Mouse (Mus musculus): Measurements from ENCODE around the gene Kcnh1. TPM values are rescaled to one million over a fixed set of nuclear protein-coding genes. Genes with fewer than 3 reads are reported as not detected.

Gene Kcnh1
- polyA plus RNA-seq, 1 experiment from 2014 or later = 1.3 TPM

- 72% methylated on average over 4 of the region's 4 CpGs for WGBS
- no peak overlapping the region for H3K4me3 ChIP-seq (replicated peaks)
- no peak overlapping the region for H3K9ac ChIP-seq
- no peaks in the 10 kb centered on the region for H3K27me3 ChIP-seq
- H3K27ac ChIP-seq = no peak overlapping the region
- no peak overlapping the region for H3K4me2 ChIP-seq
- H3K36me3 ChIP-seq = no peaks in the 10 kb centered on the region
- H3K4me1 ChIP-seq = peaks cover 15% of the 10 kb centered on the region; the same call in 1 of the 2 replicates
- no peak for ATAC-seq (replicated peaks; ENCODE audit: low FRiP score)
- no peaks in the 10 kb centered on the region for H3K9me3 ChIP-seq (replicated peaks)
These were observed 261.1 kb downstream of the Kcnh1 start for GRCm38 (mm10) chr1:192451722-192452121.

- Histone ChIP-seq H3K4me2 (no peak overlapping the region), H3K9ac (no peak overlapping the region), H3K27me3 (no peaks in the 10 kb centered on the region), H3K36me3 (no peaks in the 10 kb centered on the region), H3K27ac (no peak overlapping the region), H3K4me3 (replicated peaks) (no peak overlapping the region), H3K4me1 (peaks cover 15% of the 10 kb centered on the region; the same call in 1 of the 2 replicates), H3K9me3 (replicated peaks) (no peaks in the 10 kb centered on the region)
- 0 out of 2 replicates have a peak, but pooled peaks have one; percentile 33 for ATAC-seq (replicated peaks; ENCODE audit: low FRiP score)
- WGBS = 17% methylated on average over 1 of the region's 1 CpGs
These were observed 263.9 kb downstream of the Kcnh1 start for GRCm38 (mm10) chr1:192454501-192454900.

GRCm38 (mm10) chr1:192454981-192455380 lies 264.4 kb downstream of the Kcnh1 start:
- H3K27ac ChIP-seq = no peak overlapping the region
- 75% methylated on average over 4 of the region's 4 CpGs for WGBS
- H3K27me3 ChIP-seq = no peaks in the 10 kb centered on the region
- no peaks in the 10 kb centered on the region for H3K9me3 ChIP-seq (replicated peaks)
- peaks cover 15% of the 10 kb centered on the region; the same call in 1 of the 2 replicates for H3K4me1 ChIP-seq
- no peak overlapping the region for H3K4me3 ChIP-seq (replicated peaks)
- no peak overlapping the region for H3K4me2 ChIP-seq
- no peaks in the 10 kb centered on the region for H3K36me3 ChIP-seq
- no peak for ATAC-seq (replicated peaks; ENCODE audit: low FRiP score)
- H3K9ac ChIP-seq = no peak overlapping the region

GRCm38 (mm10) chr1:192457037-192457436 lies 266.5 kb downstream of the Kcnh1 start:
- H3K9me3 ChIP-seq (replicated peaks) = no peaks in the 10 kb centered on the region
- H3K4me2 ChIP-seq = no peak overlapping the region
- 67% methylated on average over 3 of the region's 3 CpGs for WGBS
- H3K27ac ChIP-seq = no peak overlapping the region
- H3K36me3 ChIP-seq = no peaks in the 10 kb centered on the region
- peaks cover 15% of the 10 kb centered on the region; the same call in 1 of the 2 replicates for H3K4me1 ChIP-seq
- no peak for ATAC-seq (replicated peaks; ENCODE audit: low FRiP score)
- no peaks in the 10 kb centered on the region for H3K27me3 ChIP-seq
- no peak overlapping the region for H3K9ac ChIP-seq
- H3K4me3 ChIP-seq (replicated peaks) = no peak overlapping the region

GRCm38 (mm10) chr1:192457526-192458206 lies 267.1 kb downstream of the Kcnh1 start:
- 91% methylated on average over 6 of the region's 6 CpGs for whole genome bisulfite sequencing
- no peaks in the 10 kb centered on the region for H3K9me3 ChIP-seq (replicated peaks)
- H3K9ac ChIP-seq = no peak overlapping the region
- H3K36me3 ChIP-seq = no peaks in the 10 kb centered on the region
- ATAC-seq (replicated peaks; ENCODE audit: low FRiP score) = no peak
- no peak overlapping the region for H3K4me3 ChIP-seq (replicated peaks)
- no peak overlapping the region for H3K4me2 ChIP-seq
- H3K27ac ChIP-seq = no peak overlapping the region
- peaks cover 15% of the 10 kb centered on the region; the same call in 1 of the 2 replicates for H3K4me1 ChIP-seq
- H3K27me3 ChIP-seq = no peaks in the 10 kb centered on the region

- Histone ChIP-seq H3K27me3 (no peaks in the 10 kb centered on the region), H3K4me1 (no peaks in the 10 kb centered on the region), H3K4me2 (no peak overlapping the region), H3K9me3 (replicated peaks) (no peaks in the 10 kb centered on the region), H3K36me3 (no peaks in the 10 kb centered on the region), H3K9ac (no peak overlapping the region), H3K27ac (no peak overlapping the region), H3K4me3 (replicated peaks) (no peak overlapping the region)
- no peak for ATAC-seq (replicated peaks; ENCODE audit: low FRiP score)
- WGBS = 74% methylated on average over 4 of the region's 4 CpGs
These were observed 273.2 kb downstream of the Kcnh1 start for GRCm38 (mm10) chr1:192463732-192464131.

- H3K9ac ChIP-seq = no peak overlapping the region
- WGBS = 52% methylated on average over 4 of the region's 4 CpGs
- H3K9me3 ChIP-seq (replicated peaks) = no peaks in the 10 kb centered on the region
- no peaks in the 10 kb centered on the region for H3K4me1 ChIP-seq
- H3K4me3 ChIP-seq (replicated peaks) = no peak overlapping the region
- ATAC-seq (replicated peaks; ENCODE audit: low FRiP score) = no peak
- H3K4me2 ChIP-seq = no peak overlapping the region
- H3K27ac ChIP-seq = no peak overlapping the region
- no peaks in the 10 kb centered on the region for H3K27me3 ChIP-seq
- no peaks in the 10 kb centered on the region for H3K36me3 ChIP-seq
These were observed 281.8 kb downstream of the Kcnh1 start for GRCm38 (mm10) chr1:192472366-192472765.

GRCm38 (mm10) chr1:192473134-192473533 lies 282.6 kb downstream of the Kcnh1 start:
- H3K27ac ChIP-seq = no peak overlapping the region
- no peak for ATAC-seq (replicated peaks; ENCODE audit: low FRiP score)
- no peak overlapping the region for H3K4me2 ChIP-seq
- WGBS = 90% methylated on average over 6 of the region's 6 CpGs
- no peaks in the 10 kb centered on the region for H3K36me3 ChIP-seq
- H3K4me3 ChIP-seq (replicated peaks) = no peak overlapping the region
- H3K4me1 ChIP-seq = peaks cover 6% of the 10 kb centered on the region
- H3K9me3 ChIP-seq (replicated peaks) = no peaks in the 10 kb centered on the region
- H3K9ac ChIP-seq = no peak overlapping the region
- H3K27me3 ChIP-seq = no peaks in the 10 kb centered on the region

GRCm38 (mm10) chr1:192476704-192477103 lies 286.1 kb downstream of the Kcnh1 start:
- Histone ChIP-seq H3K4me2 (no peak overlapping the region), H3K9me3 (replicated peaks) (no peaks in the 10 kb centered on the region), H3K9ac (no peak overlapping the region), H3K27ac (no peak overlapping the region), H3K27me3 (no peaks in the 10 kb centered on the region), H3K4me3 (replicated peaks) (no peak overlapping the region), H3K36me3 (no peaks in the 10 kb centered on the region), H3K4me1 (peaks cover 6% of the 10 kb centered on the region)
- ATAC-seq (replicated peaks; ENCODE audit: low FRiP score) = no peak
- WGBS = 50% methylated on average over 7 of the region's 7 CpGs

- H3K4me3 ChIP-seq (replicated peaks) = no peak overlapping the region
- no peak overlapping the region for H3K27ac ChIP-seq
- no peak overlapping the region for H3K9ac ChIP-seq
- peaks cover 6% of the 10 kb centered on the region for H3K4me1 ChIP-seq
- H3K9me3 ChIP-seq (replicated peaks) = no peaks in the 10 kb centered on the region
- no peaks in the 10 kb centered on the region for H3K36me3 ChIP-seq
- no peaks in the 10 kb centered on the region for H3K27me3 ChIP-seq
- H3K4me2 ChIP-seq = no peak overlapping the region
- ATAC-seq (replicated peaks; ENCODE audit: low FRiP score) = no peak
- 47% methylated on average over 6 of the region's 6 CpGs for WGBS
These were observed 287.0 kb downstream of the Kcnh1 start for GRCm38 (mm10) chr1:192477556-192477955.

- 72% methylated on average over 5 of the region's 5 CpGs for WGBS
- Histone ChIP-seq H3K27ac (no peak overlapping the region), H3K4me2 (no peak overlapping the region)
These were observed 287.6 kb downstream of the Kcnh1 start for GRCm38 (mm10) chr1:192478176-192478575.

GRCm38 (mm10) chr1:192480072-192480784 lies 289.7 kb downstream of the Kcnh1 start:
- 79% methylated on average over 8 of the region's 8 CpGs for WGBS
- no peaks in the 10 kb centered on the region for H3K9me3 ChIP-seq (replicated peaks)
- no peak for ATAC-seq (replicated peaks; ENCODE audit: low FRiP score)
- H3K4me3 ChIP-seq (replicated peaks) = no peak overlapping the region
- peaks cover 6% of the 10 kb centered on the region for H3K4me1 ChIP-seq
- H3K27me3 ChIP-seq = no peaks in the 10 kb centered on the region
- H3K27ac ChIP-seq = no peak overlapping the region
- no peak overlapping the region for H3K4me2 ChIP-seq
- H3K9ac ChIP-seq = no peak overlapping the region
- no peaks in the 10 kb centered on the region for H3K36me3 ChIP-seq

More at GRCm38 (mm10) chr1:192478176-192478575, 287.6 kb downstream of the Kcnh1 start:
- Histone ChIP-seq H3K9ac (no peak overlapping the region), H3K36me3 (no peaks in the 10 kb centered on the region), H3K9me3 (replicated peaks) (no peaks in the 10 kb centered on the region), H3K27me3 (no peaks in the 10 kb centered on the region), H3K4me3 (replicated peaks) (no peak overlapping the region), H3K4me1 (peaks cover 6% of the 10 kb centered on the region)
- ATAC-seq (replicated peaks; ENCODE audit: low FRiP score) = no peak

Measured in kidney, embryonic 15.5 days (tissue).